Mouse (Mus musculus) forebrain, embryonic 14.5 days (tissue): ENCODE data around the gene Prr18. TPM values are rescaled to one million over a fixed set of nuclear protein-coding genes. Genes with fewer than 3 reads are reported as not detected.

Experiments used
- ATAC-seq: fragments of 200-750 bp; cut with Nextera tagmentation; 2 replicates; pipeline ENCODE4 v1.8.0; 2017; ENCODE audit warnings: mild to moderate bottlenecking, moderate library complexity
- DNase-seq: peaks from one replicate; pipeline ENCODE4 v3.0.0-alpha.2; 2015; ENCODE audit warnings: low spot score
- H3K27ac ChIP-seq: fragments of 300-500 bp; sonication (generic); 2 replicates; pipeline ENCODE4 v1.5.1; 2014; ENCODE audit warnings: low read depth, mild to moderate bottlenecking, control low read depth, low read length, moderate library complexity
- H3K27me3 ChIP-seq: fragments of 300-500 bp; sonication (generic); replicated peaks from 2 replicates; pipeline ENCODE4 v1.6.1; 2014; ENCODE audit warnings: low read length, control low read depth, mixed read lengths; ENCODE audit not compliant: control insufficient read depth, insufficient read depth
- H3K36me3 ChIP-seq: fragments of 300-500 bp; sonication (generic); 2 replicates; pipeline ENCODE4 v1.6.1; 2014; ENCODE audit warnings: low read length, control low read depth; ENCODE audit not compliant: control insufficient read depth, insufficient read depth
- H3K4me1 ChIP-seq: fragments of 300-500 bp; sonication (generic); 2 replicates; pipeline ENCODE4 v1.6.1; 2014; ENCODE audit warnings: antibody characterized with exemption, low read length, control low read depth; ENCODE audit not compliant: control insufficient read depth, insufficient read depth
- H3K4me2 ChIP-seq: fragments of 300-500 bp; sonication (generic); 2 replicates; pipeline ENCODE4 v1.6.1; 2014; ENCODE audit warnings: mild to moderate bottlenecking, control low read depth, low read length
- H3K4me3 ChIP-seq: fragments of 300-500 bp; sonication (generic); 2 replicates; pipeline ENCODE4 v1.5.1; 2014; ENCODE audit warnings: low read depth, low read length, control low read depth
- H3K9ac ChIP-seq: fragments of 300-500 bp; sonication (generic); 2 replicates; pipeline ENCODE4 v1.6.1; 2014; ENCODE audit warnings: mild to moderate bottlenecking, low read length, control low read depth, moderate library complexity
- H3K9me3 ChIP-seq: fragments of 300-500 bp; sonication (generic); replicated peaks from 2 replicates; pipeline ENCODE4 v1.6.1; 2016; ENCODE audit warnings: low read length, control low read depth, mixed read lengths; ENCODE audit not compliant: control insufficient read depth
- WGBS: fragments of 180-500 bp; shearing (Covaris S2); extraction: QIAGEN DNeasy Blood & Tissue Kit; methylation state at CpG from one replicate; pipeline ENCODE4 v1.1.7; 2014; 5-methylcytosine and 5-hydroxymethylcytosine counted together
- polyA plus RNA-seq: library from polyadenylated mRNA; unstranded; fragments of >200 nt; fragmentation: Nextera tagmentation; extraction: Ambion mirVana; gene quantifications from 2 replicates; pipeline ENCODE4 v1.2.1, GENCODE M21; 2014

Prr18 gene
- polyA plus RNA-seq, 1 experiment from 2014 or later = 9.7 TPM

DNA sequence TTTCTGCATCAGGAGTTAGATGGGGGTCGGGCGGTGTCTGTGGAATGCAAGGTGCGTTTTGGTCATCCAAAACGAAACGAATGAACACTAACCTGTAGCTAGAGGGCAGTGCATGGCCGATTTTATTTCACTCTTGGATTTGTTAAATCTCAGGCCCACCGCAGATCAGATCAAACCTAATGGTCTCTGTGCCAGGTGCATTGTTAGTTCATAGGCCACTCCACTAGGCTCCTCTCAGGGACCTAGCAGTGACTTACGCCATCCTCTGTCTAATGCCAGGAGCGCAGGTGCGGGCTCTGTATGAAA is 52.5 kb downstream of the Prr18 start:
- Histone ChIP-seq H3K4me2 (peak overlapping the region; percentile 51), H3K4me3 (peak overlapping the region; percentile 26), H3K27ac (no peak overlapping the region), H3K9ac (no peak overlapping the region; the same call in 1 of the 2 replicates), H3K36me3 (no peaks in the 10 kb centered on the region), H3K9me3 (no peaks in the 10 kb centered on the region), H3K4me1 (peaks cover 5% of the 10 kb centered on the region), H3K27me3 (peaks cover 25% of the 10 kb centered on the region)
- WGBS = 4% methylated on average over 10 of the region's 10 CpGs
- DNase-seq = no peak
- ATAC-seq = peak; percentile 26; the same call in 1 of the 2 replicates

DNA sequence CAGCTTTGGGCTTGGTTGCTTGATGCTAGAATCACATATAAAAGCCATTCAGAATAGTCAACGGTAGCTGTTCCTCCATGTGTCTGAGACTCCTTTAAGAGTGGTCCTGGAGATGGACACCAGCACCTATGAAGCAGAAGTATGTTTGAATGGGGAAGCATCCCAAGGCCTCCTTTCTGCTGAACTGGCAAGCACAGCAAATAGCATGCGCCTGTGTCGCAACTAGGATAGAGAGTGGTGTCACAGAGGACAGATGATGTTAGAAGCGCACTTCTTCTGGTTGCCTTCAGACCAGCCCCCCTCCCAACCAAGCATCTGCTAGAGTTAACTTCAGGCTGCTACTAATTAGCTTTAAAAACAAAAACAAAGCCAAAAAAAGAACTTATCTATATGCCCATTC is 53.2 kb downstream of the Prr18 start:
- no peak for DNase-seq
- ATAC-seq = no peak
- Histone ChIP-seq H3K27ac (no peak overlapping the region), H3K27me3 (peaks cover 25% of the 10 kb centered on the region), H3K4me1 (peaks cover 5% of the 10 kb centered on the region), H3K9me3 (no peaks in the 10 kb centered on the region), H3K4me2 (no peak overlapping the region), H3K4me3 (no peak overlapping the region), H3K9ac (no peak overlapping the region), H3K36me3 (no peaks in the 10 kb centered on the region)
- WGBS = 50% methylated on average over 4 of the region's 4 CpGs

Other genes starting within 250 kb of the Prr18 start
- 0.22 TPM in 1 of 2 replicates, not detected in the other for gene Gm49673, start 189.7 kb upstream of the Prr18 start, polyA plus RNA-seq
- gene Rnaset2a, start 189.4 kb upstream of the Prr18 start, polyA plus RNA-seq = 15.0 and 15.3 TPM in 2 replicates
- gene Fgfr1op, start 172.0 kb upstream of the Prr18 start, polyA plus RNA-seq = 28.3 and 35.8 TPM in 2 replicates
- not detected in 2 replicates for gene Ccr6, start 101.4 kb upstream of the Prr18 start, polyA plus RNA-seq
- 340 and 366 TPM in 2 replicates for gene Mpc1, start 54.6 kb upstream of the Prr18 start, polyA plus RNA-seq
- 155 and 159 TPM in 2 replicates for gene Sft2d1, start 26.4 kb upstream of the Prr18 start, polyA plus RNA-seq
- 0.35 and 0.51 TPM in 2 replicates for gene T2, start 18.5 kb downstream of the Prr18 start, polyA plus RNA-seq
- gene T, start 97.0 kb downstream of the Prr18 start, polyA plus RNA-seq = 0.67 and 0.83 TPM in 2 replicates
- gene Pde10a, start 187.9 kb downstream of the Prr18 start, polyA plus RNA-seq = 12.1 and 14.3 TPM in 2 replicates
- gene Gm17087, start 229.5 kb downstream of the Prr18 start, polyA plus RNA-seq = not detected in 2 replicates